Mouse (Mus musculus): Measurements from ENCODE around the gene Tlx1. TPM values are rescaled to one million over a fixed set of nuclear protein-coding genes. Genes with fewer than 3 reads are reported as not detected.

Gene Tlx1
- polyA plus RNA-seq, 1 experiment = not detected

DNA sequence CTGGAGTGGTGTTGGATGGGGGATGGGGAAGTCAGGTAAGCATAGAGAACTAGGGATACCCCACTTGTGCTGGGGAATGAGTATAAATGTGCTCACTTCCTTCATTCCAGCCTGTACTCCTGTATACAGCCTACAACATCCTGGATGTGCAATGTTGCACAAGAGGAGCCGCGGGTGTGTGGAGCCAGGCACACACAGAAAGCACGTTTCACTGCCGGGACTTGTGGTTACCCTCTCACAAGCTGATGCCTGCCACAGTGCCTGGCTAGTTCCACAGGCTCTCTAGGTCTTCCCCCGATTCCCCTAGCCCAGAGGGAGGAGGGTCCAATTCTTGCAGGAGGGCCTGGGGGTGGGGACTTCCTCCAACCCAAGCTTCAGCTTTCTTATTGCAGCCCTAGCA is 10.0 kb downstream of the Tlx1 start:
- WGBS = 4% methylated on average over 5 of the region's 5 CpGs
- Histone ChIP-seq H3K27ac (ENCODE audit: control insufficient read depth, insufficient read depth, low read depth, low read length, poor library complexity) (no peak overlapping the region), H3K4me3 (replicated peaks; ENCODE audit: control insufficient read depth, low read depth, low read length) (no peak overlapping the region), H3K4me1 (ENCODE audit: control insufficient read depth, insufficient read depth, low read length) (no peaks in the 10 kb centered on the region)
- TF ChIP-seq POLR2A (IDR thresholded peaks at IDR 0.05; ENCODE audit: borderline replicate concordance, control insufficient read depth, low read depth, low read length) (no peak), CTCF (IDR thresholded peaks at IDR 0.05; ENCODE audit: control insufficient read depth, insufficient read depth, low read length) (no peak)

DNA sequence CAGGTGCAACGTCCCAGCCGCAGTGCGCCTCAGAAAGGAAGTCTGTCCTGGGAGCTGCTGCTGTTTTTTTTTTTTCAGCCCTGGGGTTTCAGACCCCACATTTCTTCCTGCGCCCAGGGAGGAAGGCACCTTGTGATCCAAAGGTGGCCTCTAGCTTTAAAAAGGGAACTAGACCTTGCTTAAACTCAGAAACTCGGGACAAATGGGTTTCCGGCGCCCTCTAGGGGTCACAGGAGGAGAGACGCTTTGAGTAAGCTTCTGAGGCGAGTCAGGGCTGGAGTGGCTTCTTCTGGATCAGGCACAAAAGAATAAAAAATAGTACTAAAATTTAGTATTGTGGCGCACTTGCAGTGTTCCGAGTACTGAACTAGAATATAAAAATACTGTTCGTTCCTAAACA is 10.6 kb downstream of the Tlx1 start:
- WGBS = under 1% methylated on average over 12 of the region's 12 CpGs
- TF ChIP-seq POLR2A (IDR thresholded peaks at IDR 0.05; ENCODE audit: borderline replicate concordance, control insufficient read depth, low read depth, low read length) (no peak), CTCF (IDR thresholded peaks at IDR 0.05; ENCODE audit: control insufficient read depth, insufficient read depth, low read length) (peak; percentile 71)
- H3K4me3 ChIP-seq (replicated peaks; ENCODE audit: control insufficient read depth, low read depth, low read length) = no peak overlapping the region
- H3K4me1 ChIP-seq (ENCODE audit: control insufficient read depth, insufficient read depth, low read length) = no peaks in the 10 kb centered on the region
- H3K27ac ChIP-seq (ENCODE audit: control insufficient read depth, insufficient read depth, low read depth, low read length, poor library complexity) = no peak overlapping the region

DNA sequence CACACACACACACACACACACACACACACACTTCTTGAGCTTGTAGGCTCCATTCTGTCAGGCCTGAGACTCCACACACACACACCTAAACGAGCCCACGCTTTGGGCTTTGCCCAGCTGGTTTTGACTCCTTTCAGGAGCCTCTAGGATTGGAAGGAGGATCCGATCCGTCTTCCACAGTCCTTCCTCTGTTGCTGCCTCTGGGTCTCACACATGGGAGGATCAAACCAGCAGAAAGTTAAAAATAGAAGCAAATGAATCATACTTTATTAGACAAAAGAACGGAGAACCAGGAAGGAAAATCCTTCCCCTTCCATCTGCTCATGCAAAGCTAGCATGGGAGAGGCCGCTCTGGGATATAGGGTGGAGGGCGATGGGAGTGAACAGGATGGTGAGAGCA is 11.7 kb downstream of the Tlx1 start:
- Histone ChIP-seq H3K4me1 (ENCODE audit: control insufficient read depth, insufficient read depth, low read length) (no peaks in the 10 kb centered on the region), H3K27ac (ENCODE audit: control insufficient read depth, insufficient read depth, low read depth, low read length, poor library complexity) (no peak overlapping the region), H3K4me3 (replicated peaks; ENCODE audit: control insufficient read depth, low read depth, low read length) (no peak overlapping the region)
- 41% methylated on average over 7 of the region's 7 CpGs for WGBS
- TF ChIP-seq POLR2A (IDR thresholded peaks at IDR 0.05; ENCODE audit: borderline replicate concordance, control insufficient read depth, low read depth, low read length) = no peak
- TF ChIP-seq CTCF (IDR thresholded peaks at IDR 0.05; ENCODE audit: control insufficient read depth, insufficient read depth, low read length) = no peak

DNA sequence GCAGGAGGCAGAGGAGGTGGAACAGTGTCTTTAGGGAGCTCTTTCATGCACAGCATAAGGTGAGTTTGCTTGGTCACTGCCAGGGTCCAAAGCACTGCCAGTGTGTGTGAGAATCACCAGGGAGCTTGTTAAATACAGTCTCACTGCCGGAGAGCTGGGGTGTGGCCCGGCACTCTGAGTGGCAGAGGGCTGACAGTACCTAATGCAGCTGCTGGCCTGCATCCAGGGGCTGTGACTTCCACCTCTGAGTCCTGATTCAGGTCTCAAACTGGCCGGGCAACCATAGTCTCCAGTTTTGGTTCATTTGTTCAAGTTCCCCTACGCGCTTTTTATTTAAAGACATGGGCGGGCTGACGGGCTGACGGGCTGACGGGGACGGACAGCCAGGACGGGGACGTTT is 12.4 kb downstream of the Tlx1 start:
- TF ChIP-seq POLR2A (IDR thresholded peaks at IDR 0.05; ENCODE audit: borderline replicate concordance, control insufficient read depth, low read depth, low read length) (no peak), CTCF (IDR thresholded peaks at IDR 0.05; ENCODE audit: control insufficient read depth, insufficient read depth, low read length) (no peak)
- Histone ChIP-seq H3K27ac (ENCODE audit: control insufficient read depth, insufficient read depth, low read depth, low read length, poor library complexity) (no peak overlapping the region), H3K4me1 (ENCODE audit: control insufficient read depth, insufficient read depth, low read length) (no peaks in the 10 kb centered on the region), H3K4me3 (replicated peaks; ENCODE audit: control insufficient read depth, low read depth, low read length) (no peak overlapping the region)
- WGBS = 12% methylated on average over 12 of the region's 12 CpGs

DNA sequence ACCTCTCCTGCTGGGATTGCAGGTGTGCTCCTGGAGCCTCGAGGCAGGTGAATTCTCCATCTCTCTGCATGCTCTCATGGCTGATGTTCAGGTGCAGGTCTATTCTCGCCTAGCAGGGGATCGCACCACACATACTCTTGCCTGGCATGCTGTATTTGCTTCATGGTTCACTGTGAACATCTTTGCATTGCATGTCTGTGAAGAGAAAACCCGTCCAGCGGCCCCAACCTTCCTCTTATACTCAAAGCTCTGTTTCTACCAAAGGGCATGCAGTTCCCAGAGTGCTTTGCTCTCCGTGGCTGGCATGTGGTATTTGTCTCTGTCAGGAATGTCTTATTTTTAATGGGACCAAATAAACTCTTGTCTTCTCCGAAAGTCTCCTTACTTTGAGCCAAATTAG is 20.0 kb downstream of the Tlx1 start:
- H3K4me3 ChIP-seq (replicated peaks; ENCODE audit: control insufficient read depth, low read depth, low read length) = no peak overlapping the region

DNA sequence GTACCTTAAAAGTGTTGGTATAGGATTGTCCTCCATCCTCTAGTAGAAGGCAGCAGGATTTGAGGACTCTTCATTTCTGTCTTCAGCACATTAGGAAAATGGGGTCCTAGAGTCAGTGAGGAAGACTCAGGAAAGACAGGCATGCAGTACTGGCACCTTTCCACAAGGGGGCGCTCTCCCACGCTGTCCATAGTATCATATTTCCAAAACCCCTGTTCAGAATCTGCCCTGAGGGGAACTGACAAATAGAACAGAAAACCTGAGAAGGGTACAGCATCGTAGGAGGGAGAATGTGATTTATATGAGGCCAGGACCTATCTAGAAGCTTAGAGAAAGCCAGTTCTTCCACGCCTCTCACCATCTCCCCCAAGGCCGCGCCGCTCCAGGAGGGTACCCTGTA is 24.3 kb downstream of the Tlx1 start:
- 61% methylated on average over 7 of the region's 7 CpGs for WGBS

More for the DNA sequence above, 20.0 kb downstream of the Tlx1 start:
- Histone ChIP-seq H3K4me1 (ENCODE audit: control insufficient read depth, insufficient read depth, low read length) (no peaks in the 10 kb centered on the region), H3K27ac (ENCODE audit: control insufficient read depth, insufficient read depth, low read depth, low read length, poor library complexity) (no peak overlapping the region)
- no peak for TF ChIP-seq CTCF (IDR thresholded peaks at IDR 0.05; ENCODE audit: control insufficient read depth, insufficient read depth, low read length)
- no peak for TF ChIP-seq POLR2A (IDR thresholded peaks at IDR 0.05; ENCODE audit: borderline replicate concordance, control insufficient read depth, low read depth, low read length)
- 63% methylated on average over 7 of the region's 7 CpGs for WGBS

DNA sequence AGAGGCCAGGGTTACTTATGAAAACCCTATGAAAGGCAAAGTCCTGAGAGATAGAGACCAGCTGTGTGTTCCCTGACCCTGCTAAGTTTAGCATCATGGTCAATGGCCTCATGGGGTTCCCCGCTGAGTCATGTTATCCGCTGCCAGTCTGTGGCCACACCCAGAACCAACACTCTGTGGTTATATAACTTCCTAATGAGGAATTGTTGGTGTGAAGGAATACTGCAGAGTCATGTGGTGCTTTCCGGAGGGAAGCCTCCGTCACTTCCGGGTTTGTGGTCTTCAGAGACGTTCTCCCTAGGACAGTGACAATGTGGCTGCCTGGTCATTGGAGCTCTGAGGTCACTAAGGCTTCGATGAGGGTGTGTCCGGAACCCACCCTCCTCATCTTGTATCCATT is 25.8 kb downstream of the Tlx1 start:
- Histone ChIP-seq H3K4me1 (ENCODE audit: control insufficient read depth, insufficient read depth, low read length) (peaks cover 2% of the 10 kb centered on the region; the same call in 1 of the 2 replicates), H3K27ac (ENCODE audit: control insufficient read depth, insufficient read depth, low read depth, low read length, poor library complexity) (no peak overlapping the region), H3K4me3 (replicated peaks; ENCODE audit: control insufficient read depth, low read depth, low read length) (peak overlapping the region; percentile 4)
- 9% methylated on average over 8 of the region's 8 CpGs for WGBS
- TF ChIP-seq CTCF (IDR thresholded peaks at IDR 0.05; ENCODE audit: control insufficient read depth, insufficient read depth, low read length) (no peak), POLR2A (IDR thresholded peaks at IDR 0.05; ENCODE audit: borderline replicate concordance, control insufficient read depth, low read depth, low read length) (no peak)

More for the DNA sequence above, 24.3 kb downstream of the Tlx1 start:
- no peak for TF ChIP-seq POLR2A (IDR thresholded peaks at IDR 0.05; ENCODE audit: borderline replicate concordance, control insufficient read depth, low read depth, low read length)
- peak; percentile 90 for TF ChIP-seq CTCF (IDR thresholded peaks at IDR 0.05; ENCODE audit: control insufficient read depth, insufficient read depth, low read length)
- Histone ChIP-seq H3K4me3 (replicated peaks; ENCODE audit: control insufficient read depth, low read depth, low read length) (no peak overlapping the region), H3K27ac (ENCODE audit: control insufficient read depth, insufficient read depth, low read depth, low read length, poor library complexity) (no peak overlapping the region), H3K4me1 (ENCODE audit: control insufficient read depth, insufficient read depth, low read length) (peaks cover 2% of the 10 kb centered on the region; the same call in 1 of the 2 replicates)

DNA sequence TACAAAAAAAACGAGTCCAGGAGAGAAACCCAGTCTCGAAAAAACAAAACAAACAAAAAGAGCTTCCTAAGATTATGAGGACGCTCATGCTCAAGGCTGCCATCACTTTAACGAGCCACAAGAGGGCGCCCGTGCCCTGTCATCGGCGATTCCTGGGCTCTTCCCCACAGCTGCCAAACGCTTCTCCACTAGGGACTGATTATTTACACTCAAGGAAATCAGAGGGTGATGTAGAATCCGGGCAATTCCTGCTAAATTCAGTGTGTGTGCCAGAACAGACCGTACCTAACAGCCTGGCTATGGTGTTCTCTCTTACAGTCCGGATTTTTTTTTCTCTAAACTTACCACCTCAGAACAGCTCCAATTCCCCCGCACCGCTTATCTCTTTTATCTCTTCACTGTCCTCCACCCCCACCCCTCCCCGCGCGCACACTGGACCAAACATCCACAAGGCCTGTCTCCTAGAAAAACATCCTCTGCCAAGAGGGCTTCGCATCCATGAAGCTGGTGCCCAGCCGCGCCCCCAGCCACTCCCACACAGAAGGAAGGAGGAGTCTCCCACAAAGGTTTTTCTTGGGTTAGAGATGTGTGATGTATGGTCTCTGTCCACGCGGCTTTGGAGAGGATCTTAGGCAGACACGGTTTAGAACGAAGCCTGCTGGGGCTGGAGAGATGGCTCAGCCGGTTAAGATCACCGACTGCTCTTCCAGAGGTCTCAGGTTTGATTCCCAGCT is 26.7 kb downstream of the Tlx1 start:
- WGBS = 27% methylated on average over 26 of the region's 26 CpGs
- H3K4me3 ChIP-seq (replicated peaks; ENCODE audit: control insufficient read depth, low read depth, low read length) = peak overlapping the region; percentile 45
- H3K27ac ChIP-seq (ENCODE audit: control insufficient read depth, insufficient read depth, low read depth, low read length, poor library complexity) = no peak overlapping the region
- peak; percentile 84 for TF ChIP-seq CTCF (IDR thresholded peaks at IDR 0.05; ENCODE audit: control insufficient read depth, insufficient read depth, low read length)
- TF ChIP-seq POLR2A (IDR thresholded peaks at IDR 0.05; ENCODE audit: borderline replicate concordance, control insufficient read depth, low read depth, low read length) = no peak
- peaks cover 2% of the 10 kb centered on the region; the same call in 1 of the 2 replicates for H3K4me1 ChIP-seq (ENCODE audit: control insufficient read depth, insufficient read depth, low read length)
